In genomic region chr4:135726416-135726815, GRCm38 (mm10) we compare ENCODE assay signal across 21 mouse cellular contexts. TPM values are rescaled to one million over a fixed set of nuclear protein-coding genes. Genes with fewer than 3 reads are reported as not detected.
DNase-seq lines count a peak whose midpoint lies in the region; ATAC-seq lines count a peak whose summit lies in the region.
"Had no signal": no experiment of that assay in that cellular context is flagged by ENCODE, and none has a peak within 500 bp of the region (broad histone marks: within the 10 kb centered on the region; RNA-seq: fewer than 3 reads in every experiment).

No protein-coding gene starts in this region.

- 76% methylated on average over 11 of the region's 11 CpGs for WGBS in forebrain, embryonic 14.5 days
- WGBS in forebrain, embryonic 12.5 days: 79% methylated on average over 11 of the region's 11 CpGs

- H3K4me1 ChIP-seq in forebrain, embryonic 14.5 days (ENCODE audit: control insufficient read depth, insufficient read depth, low read length): no peaks in the 10 kb centered on the region
- 0 out of 2 replicates have a peak, but pooled peaks cover 3% of the 10 kb centered on the region for H3K4me1 ChIP-seq in forebrain, embryonic 12.5 days
- H3K4me1 ChIP-seq: forebrain, embryonic 15.5 days; midbrain, embryonic 13.5 days; neural tube, embryonic 15.5 days had no signal

- H3K4me2 ChIP-seq in forebrain, embryonic 14.5 days (ENCODE audit: low read length): no peak overlapping the region
- no peak overlapping the region for H3K4me2 ChIP-seq in forebrain, embryonic 12.5 days
- H3K4me2 ChIP-seq: forebrain, embryonic 15.5 days; heart, embryonic 13.5 days; liver, embryonic 11.5 days; lung, embryonic 14.5 days; midbrain, embryonic 13.5 days; neural tube, embryonic 15.5 days had no signal

- no peak overlapping the region for H3K4me3 ChIP-seq in forebrain, embryonic 14.5 days (ENCODE audit: low read depth, low read length)
- no peak overlapping the region for H3K4me3 ChIP-seq in forebrain, embryonic 12.5 days (replicated peaks)
- H3K4me3 ChIP-seq: forebrain, embryonic 15.5 days; heart, embryonic 13.5 days; midbrain, embryonic 13.5 days; myocyte; neural tube, embryonic 15.5 days had no signal

- no peak overlapping the region for H3K27ac ChIP-seq in forebrain, embryonic 14.5 days (ENCODE audit: low read depth, low read length)
- no peak overlapping the region for H3K27ac ChIP-seq in forebrain, embryonic 12.5 days
- H3K27ac ChIP-seq: forebrain, embryonic 15.5 days; heart, embryonic 13.5 days; midbrain, embryonic 13.5 days; neural tube, embryonic 15.5 days had no signal

- H3K27me3 ChIP-seq in forebrain, embryonic 14.5 days (replicated peaks; ENCODE audit: control insufficient read depth, insufficient read depth, low read length): no peaks in the 10 kb centered on the region
- 0 out of 2 replicates have a peak, but pooled peaks cover 3% of the 10 kb centered on the region for H3K27me3 ChIP-seq in forebrain, embryonic 12.5 days
- H3K27me3 ChIP-seq: forebrain, embryonic 15.5 days; midbrain, embryonic 13.5 days; neural tube, embryonic 15.5 days had no signal

- peak; percentile 11 for DNase-seq in forebrain, embryonic 14.5 days (ENCODE audit: low spot score)
- DNase-seq in heart, postnatal 10 days: peak; percentile 31 to 35
- no peak for DNase-seq in heart, adult 11 months
- DNase-seq in A20 (ENCODE audit: low read depth, low spot score) (peak; percentile 44), ZHBTc4 (ENCODE audit: low read depth, low spot score) (peak; percentile 17)
- DNase-seq in urinary bladder, adult 2 months (ENCODE audit: low spot score): no peak
- no peak for DNase-seq in urinary bladder, postnatal 14 days (ENCODE audit: low spot score)
- DNase-seq: embryo, embryonic 11 days; kidney, adult 11 months; lung, embryonic 14.5 days; thymus, postnatal 25 days had no signal

- H3K9me3 ChIP-seq in forebrain, embryonic 14.5 days (replicated peaks; ENCODE audit: control insufficient read depth, low read length): no peaks in the 10 kb centered on the region
- H3K9me3 ChIP-seq in forebrain, embryonic 12.5 days: no peaks in the 10 kb centered on the region
- H3K9me3 ChIP-seq: forebrain, embryonic 15.5 days; G1E; midbrain, embryonic 13.5 days; neural tube, embryonic 15.5 days had no signal

- intact Hi-C loops in heart, postnatal 10 days (cut with DNase I): no loop called here

- no peaks in the 10 kb centered on the region for H3K36me3 ChIP-seq in forebrain, embryonic 14.5 days (ENCODE audit: control insufficient read depth, insufficient read depth, low read length)
- no peaks in the 10 kb centered on the region for H3K36me3 ChIP-seq in forebrain, embryonic 12.5 days (replicated peaks)
- H3K36me3 ChIP-seq: forebrain, embryonic 15.5 days; G1E; heart, embryonic 13.5 days; midbrain, embryonic 13.5 days; neural tube, embryonic 15.5 days had no signal

- H3K9ac ChIP-seq in forebrain, embryonic 14.5 days (ENCODE audit: low read length): no peak overlapping the region
- no peak overlapping the region for H3K9ac ChIP-seq in forebrain, embryonic 12.5 days
- H3K9ac ChIP-seq: forebrain, embryonic 15.5 days; heart, embryonic 13.5 days; lung, embryonic 14.5 days; midbrain, embryonic 13.5 days; neural tube, embryonic 15.5 days had no signal

- ATAC-seq in forebrain, embryonic 14.5 days: no peak
- ATAC-seq in forebrain, embryonic 12.5 days (ENCODE audit: low FRiP score): no peak
- ATAC-seq: forebrain, embryonic 15.5 days; midbrain, embryonic 13.5 days had no signal

RNA-seq across cellular contexts. Expression of gene Il22ra1, which starts 1.6 kb away (rescaled TPM):
- not detected in 2 replicates for polyA plus RNA-seq in forebrain, embryonic 14.5 days (2014; fragmentation: Nextera tagmentation; extraction: Ambion mirVana)
- not detected in 2 replicates for polyA plus RNA-seq in forebrain, embryonic 12.5 days (2016; fragmentation: Nextera tagmentation; extraction: Ambion mirVana)
- under 1 TPM; 0.22 to 0.64 TPM for total RNA-seq in heart, postnatal 10 days (2021)
- 0.38 and 0.47 TPM in 2 replicates for polyA plus RNA-seq in urinary bladder, adult 2 months (2012; rRNA removed)
- total RNA-seq: gastrocnemius, adult 18-20 months had no signal
- polyA plus RNA-seq: forebrain, embryonic 15.5 days; G1E; heart, embryonic 13.5 days; hindbrain, embryonic 11.5 days; lung, embryonic 14.5 days; midbrain, embryonic 13.5 days; neural tube, embryonic 15.5 days had no signal

RNA-seq across cellular contexts. Expression of gene Myom3, which starts 33.1 kb away (rescaled TPM):
- 0.17 and 0.22 TPM in 2 replicates for polyA plus RNA-seq in forebrain, embryonic 14.5 days (2014; fragmentation: Nextera tagmentation; extraction: Ambion mirVana)
- 0.10 and 0.15 TPM in 2 replicates for polyA plus RNA-seq in forebrain, embryonic 12.5 days (2016; fragmentation: Nextera tagmentation; extraction: Ambion mirVana)
- under 1 TPM; 0.77 to 0.84 TPM for total RNA-seq in heart, postnatal 10 days (2021)
- polyA plus RNA-seq in urinary bladder, adult 2 months (2012; rRNA removed): 0.21 and 0.25 TPM in 2 replicates
- polyA plus RNA-seq: G1E; lung, embryonic 14.5 days had no signal

RNA-seq across cellular contexts. Expression of gene Ifnlr1, which starts 40.3 kb away (rescaled TPM):
- polyA plus RNA-seq in forebrain, embryonic 14.5 days (2014; fragmentation: Nextera tagmentation; extraction: Ambion mirVana): 0.15 TPM in 1 of 2 replicates, not detected in the other
- 0.36 and 0.40 TPM in 2 replicates for polyA plus RNA-seq in forebrain, embryonic 12.5 days (2016; fragmentation: Nextera tagmentation; extraction: Ambion mirVana)
- total RNA-seq in heart, postnatal 10 days (2021): 1 to 10 TPM; 3.4 to 4.1 TPM
- polyA plus RNA-seq in urinary bladder, adult 2 months (2012; rRNA removed): 6.5 and 8.0 TPM in 2 replicates
- polyA plus RNA-seq: G1E, myocyte had no signal

Comparison
In these comparisons a context has a peak if more than half of its experiments do, and no peak if none do; other contexts are left out.
1. DNase-seq: peak in forebrain, embryonic 14.5 days (single experiment), heart, postnatal 10 days (2 of 2), A20 (single experiment) and ZHBTc4 (single experiment); none in heart, adult 11 months (single experiment), urinary bladder, adult 2 months (single experiment) and urinary bladder, postnatal 14 days (single experiment).